Mouse (Mus musculus) midbrain, embryonic 16.5 days (tissue): ENCODE results near the gene Znrf4. TPM values are rescaled to one million over a fixed set of nuclear protein-coding genes. Genes with fewer than 3 reads are reported as not detected.

Source experiments
- ATAC-seq: fragments of 200-750 bp; cut with Nextera tagmentation; 2 replicates; pipeline ENCODE4 v1.8.0; 2017; ENCODE audit warnings: moderate TSS enrichment
- H3K27ac ChIP-seq: fragments of 300-500 bp; sonication (generic); 2 replicates; pipeline ENCODE4 v1.5.1; 2014; ENCODE audit warnings: mild to moderate bottlenecking, low read length, mixed read lengths
- H3K27me3 ChIP-seq: fragments of 300-500 bp; sonication (generic); 2 replicates; pipeline ENCODE4 v1.6.1; 2014; ENCODE audit warnings: low read depth, low read length, mixed read lengths; ENCODE audit not compliant: control insufficient read depth, insufficient read depth
- H3K36me3 ChIP-seq: fragments of 300-500 bp; sonication (generic); 2 replicates; pipeline ENCODE4 v1.6.1; 2014; ENCODE audit warnings: mild to moderate bottlenecking, low read length, moderate library complexity, mixed read lengths; ENCODE audit not compliant: control insufficient read depth, insufficient read depth
- H3K4me1 ChIP-seq: fragments of 300-500 bp; sonication (generic); 2 replicates; pipeline ENCODE4 v1.6.1; 2014; ENCODE audit warnings: mild to moderate bottlenecking, low read length, mixed read lengths; ENCODE audit not compliant: control insufficient read depth, insufficient read depth
- H3K4me2 ChIP-seq: fragments of 300-500 bp; sonication (generic); 2 replicates; pipeline ENCODE4 v1.6.1; 2014; ENCODE audit warnings: mild to moderate bottlenecking, low read length, mixed read lengths
- H3K4me3 ChIP-seq: fragments of 300-500 bp; sonication (generic); 2 replicates; pipeline ENCODE4 v1.5.1; 2014; ENCODE audit warnings: low read depth, mild to moderate bottlenecking, low read length, moderate library complexity, mixed read lengths
- H3K9ac ChIP-seq: fragments of 300-500 bp; sonication (generic); 2 replicates; pipeline ENCODE4 v1.6.1; 2014; ENCODE audit warnings: low read depth, low read length, mixed read lengths
- H3K9me3 ChIP-seq: fragments of 300-500 bp; sonication (generic); replicated peaks from 2 replicates; pipeline ENCODE4 v1.6.1; 2014; ENCODE audit warnings: mild to moderate bottlenecking, low read length, mixed read lengths; ENCODE audit not compliant: control insufficient read depth, poor library complexity, severe bottlenecking
- WGBS: fragments of 180-500 bp; shearing (Covaris S2); extraction: QIAGEN DNeasy Blood & Tissue Kit; methylation state at CpG from one replicate; pipeline ENCODE4 v1.1.7; 2014; 5-methylcytosine and 5-hydroxymethylcytosine counted together
- polyA plus RNA-seq: library from polyadenylated mRNA; unstranded; fragments of >200 nt; fragmentation: Nextera tagmentation; extraction: Ambion mirVana; gene quantifications from 2 replicates; pipeline ENCODE4 v1.2.1, GENCODE M21; 2015

Gene Znrf4
- polyA plus RNA-seq, 1 experiment from 2014 or later, result not detected

DNA sequence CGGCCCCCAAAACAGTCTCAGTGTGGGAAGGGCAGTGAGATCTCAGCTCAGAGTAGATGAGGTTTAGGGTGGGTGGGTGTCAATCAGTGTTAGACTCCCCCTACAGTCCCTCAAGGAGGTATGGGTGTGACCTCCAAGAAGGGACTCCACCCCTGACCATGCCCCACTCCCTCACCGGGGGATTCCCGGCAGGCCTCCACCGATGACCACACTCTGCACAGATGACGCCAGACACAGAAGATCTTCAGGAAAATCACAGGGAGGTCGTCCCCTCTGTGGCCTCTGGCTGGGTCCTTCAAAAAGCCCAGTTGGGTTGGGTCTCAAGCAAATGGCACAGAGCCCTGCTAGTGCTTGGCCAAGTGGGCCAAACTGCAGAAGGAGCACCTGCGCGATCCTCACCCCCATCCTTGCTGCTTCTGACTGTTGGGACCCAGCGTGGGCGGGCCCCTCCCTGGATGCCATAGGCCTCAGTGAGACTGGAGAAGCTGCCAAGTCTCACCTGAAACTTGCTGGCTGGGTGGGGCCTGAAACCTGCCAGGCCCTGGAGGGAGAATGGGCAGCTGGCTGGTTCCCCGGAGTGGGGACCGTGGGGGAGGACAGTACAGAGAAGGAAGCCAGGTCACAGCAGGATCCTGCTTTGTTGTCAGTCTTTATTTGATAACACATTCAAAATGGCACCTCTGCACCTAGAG is 38.7 kb upstream of the Znrf4 start:
- no peak for ATAC-seq
- Histone ChIP-seq H3K4me1 (peaks cover 26% of the 10 kb centered on the region), H3K4me3 (no peak overlapping the region), H3K27ac (peak overlapping the region; percentile 89), H3K36me3 (no peaks in the 10 kb centered on the region), H3K27me3 (no peaks in the 10 kb centered on the region), H3K4me2 (no peak overlapping the region), H3K9me3 (no peaks in the 10 kb centered on the region), H3K9ac (no peak overlapping the region; the same call in 1 of the 2 replicates)
- 84% methylated on average over 12 of the region's 12 CpGs for WGBS

DNA sequence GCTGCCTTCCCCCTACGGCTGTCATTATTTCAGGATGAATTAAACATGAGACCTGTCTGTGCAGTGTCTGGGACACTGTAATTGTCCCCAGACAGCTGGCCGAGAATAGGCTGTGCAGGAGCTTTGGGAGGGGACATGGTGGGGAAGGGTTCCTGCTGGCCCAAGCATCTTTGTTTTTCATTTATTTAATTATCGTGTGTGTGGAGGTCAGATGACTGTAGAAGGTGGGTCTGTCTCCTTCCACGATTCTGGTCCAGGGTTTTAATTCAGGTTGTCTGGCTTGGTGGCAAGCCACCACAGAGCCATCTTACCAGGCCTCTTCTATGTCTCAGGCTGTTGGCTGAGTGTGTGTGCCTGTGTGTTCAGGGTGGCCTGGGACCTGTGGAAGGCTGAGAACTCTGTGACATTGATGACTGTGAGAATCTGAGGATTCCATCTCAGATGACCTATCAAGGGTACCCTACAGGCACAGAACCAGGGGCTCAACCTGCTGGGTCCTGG is 36.4 kb upstream of the Znrf4 start:
- Histone ChIP-seq H3K4me2 (no peak overlapping the region), H3K27ac (no peak overlapping the region), H3K4me3 (no peak overlapping the region), H3K4me1 (peaks cover 26% of the 10 kb centered on the region), H3K9ac (no peak overlapping the region), H3K27me3 (no peaks in the 10 kb centered on the region), H3K9me3 (no peaks in the 10 kb centered on the region), H3K36me3 (no peaks in the 10 kb centered on the region)
- ATAC-seq, result no peak
- WGBS, result 15% methylated on average over 4 of the region's 4 CpGs

DNA sequence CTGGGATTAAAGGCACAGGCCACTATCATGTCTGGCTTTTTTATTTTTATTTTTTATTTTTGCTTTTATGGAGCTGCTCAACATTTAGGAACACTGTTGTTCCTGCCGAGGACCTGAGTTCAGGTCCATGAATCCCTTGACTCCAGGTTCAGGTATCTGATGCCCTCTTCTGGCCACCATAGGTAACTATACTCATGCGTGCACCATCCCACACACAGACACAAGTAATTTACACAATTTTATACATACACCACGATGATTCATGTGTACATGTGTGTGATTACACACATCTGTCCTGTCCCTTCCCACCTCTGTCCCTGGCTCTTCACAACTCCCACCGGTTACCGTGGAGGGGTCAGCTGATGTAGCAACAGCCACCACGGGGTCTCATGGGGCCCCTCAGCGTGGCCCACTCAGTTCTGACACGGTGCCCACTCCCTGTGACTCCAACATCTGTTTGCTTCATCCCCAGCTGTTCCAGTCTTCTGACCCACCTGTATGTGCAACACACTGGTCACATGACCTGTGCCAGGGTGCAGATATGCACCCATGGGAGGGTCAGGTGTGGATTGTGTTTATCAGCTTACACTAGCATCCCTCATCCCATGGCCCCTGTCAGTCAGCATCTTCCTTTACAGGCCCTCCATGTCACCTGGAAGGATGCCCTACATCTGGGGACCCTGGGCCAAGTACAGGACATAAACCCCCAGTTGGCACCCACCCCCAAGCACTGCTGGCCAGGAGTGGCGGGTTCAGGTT is 35.8 kb upstream of the Znrf4 start:
- no peak overlapping the region for H3K9ac ChIP-seq
- ATAC-seq, result no peak
- peaks cover 26% of the 10 kb centered on the region for H3K4me1 ChIP-seq
- no peaks in the 10 kb centered on the region for H3K36me3 ChIP-seq
- H3K4me3 ChIP-seq, result no peak overlapping the region
- H3K27ac ChIP-seq, result 0 out of 2 replicates have a peak overlapping the region, but pooled peaks have one; percentile 19
- H3K9me3 ChIP-seq, result no peaks in the 10 kb centered on the region
- no peak overlapping the region for H3K4me2 ChIP-seq
- WGBS, result 64% methylated on average over 9 of the region's 9 CpGs
- H3K27me3 ChIP-seq, result no peaks in the 10 kb centered on the region

DNA sequence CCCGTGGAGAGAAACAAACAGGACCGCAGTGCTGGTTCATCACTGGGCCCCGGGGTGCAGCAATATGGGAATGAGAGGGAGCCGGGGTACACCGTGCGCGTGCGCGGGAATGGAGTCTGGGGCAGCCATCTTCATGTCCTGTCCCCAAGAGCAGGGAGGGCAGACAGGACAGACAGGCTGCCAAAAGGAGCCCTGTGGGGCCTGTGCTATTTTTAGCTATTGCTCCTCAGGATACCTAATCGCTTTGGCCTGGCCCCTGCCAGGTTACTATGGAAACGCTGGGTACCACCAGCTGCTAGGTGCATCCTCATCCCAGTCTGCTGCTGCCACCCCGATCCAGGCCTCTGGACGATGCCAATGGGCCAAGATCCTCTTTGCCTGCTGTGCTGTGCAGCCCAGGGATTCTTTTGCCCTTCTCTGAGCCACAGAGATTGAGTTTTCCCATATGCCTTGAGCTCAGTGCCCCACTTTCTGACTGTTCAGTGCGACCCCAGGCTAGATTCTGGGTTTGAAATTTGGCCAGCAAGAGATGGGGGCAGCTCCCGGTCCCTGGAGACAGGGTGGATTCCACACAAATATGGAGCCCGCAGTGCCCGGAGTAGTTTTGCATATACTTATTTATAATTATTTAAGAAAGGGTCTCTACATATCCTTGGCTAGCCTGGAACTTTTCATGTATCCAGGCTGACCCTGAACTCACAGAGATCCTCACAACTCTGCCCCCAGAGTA is 35.0 kb upstream of the Znrf4 start:
- peaks cover 22% of the 10 kb centered on the region for H3K4me1 ChIP-seq
- peak overlapping the region; percentile 67 for H3K27ac ChIP-seq
- WGBS, result 44% methylated on average over 17 of the region's 17 CpGs
- no peaks in the 10 kb centered on the region for H3K9me3 ChIP-seq
- peak; percentile 18; the same call in 1 of the 2 replicates for ATAC-seq
- no peaks in the 10 kb centered on the region for H3K27me3 ChIP-seq
- no peak overlapping the region for H3K4me3 ChIP-seq
- H3K9ac ChIP-seq, result 0 out of 2 replicates have a peak overlapping the region, but pooled peaks have one; percentile 1
- no peaks in the 10 kb centered on the region for H3K36me3 ChIP-seq
- H3K4me2 ChIP-seq, result no peak overlapping the region

DNA sequence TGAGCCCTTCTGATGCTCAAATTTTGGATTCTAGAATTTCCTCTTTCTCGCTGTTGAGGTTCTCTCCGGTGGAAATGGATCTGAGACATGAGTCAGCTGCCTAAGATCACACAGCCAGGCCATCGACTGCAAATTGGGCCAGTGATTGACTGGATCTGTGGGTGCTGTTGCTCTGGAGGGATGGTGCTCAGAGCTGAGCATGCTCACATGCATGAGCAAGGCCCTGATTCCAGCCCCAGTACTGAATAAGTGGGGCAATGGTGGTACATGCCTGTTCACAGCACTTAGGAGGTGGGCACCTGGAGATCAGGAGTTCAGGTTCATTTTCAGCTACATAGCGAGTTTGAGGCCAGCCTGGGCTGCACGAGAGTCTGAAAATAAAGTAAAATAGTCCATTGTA is 34.3 kb upstream of the Znrf4 start:
- no peaks in the 10 kb centered on the region for H3K9me3 ChIP-seq
- H3K4me3 ChIP-seq, result no peak overlapping the region
- ATAC-seq, result no peak
- no peak overlapping the region for H3K4me2 ChIP-seq
- no peaks in the 10 kb centered on the region for H3K36me3 ChIP-seq
- peaks cover 15% of the 10 kb centered on the region for H3K4me1 ChIP-seq
- H3K27me3 ChIP-seq, result no peaks in the 10 kb centered on the region
- H3K9ac ChIP-seq, result no peak overlapping the region
- H3K27ac ChIP-seq, result peak overlapping the region; percentile 67
- 81% methylated on average over 5 of the region's 5 CpGs for WGBS

DNA sequence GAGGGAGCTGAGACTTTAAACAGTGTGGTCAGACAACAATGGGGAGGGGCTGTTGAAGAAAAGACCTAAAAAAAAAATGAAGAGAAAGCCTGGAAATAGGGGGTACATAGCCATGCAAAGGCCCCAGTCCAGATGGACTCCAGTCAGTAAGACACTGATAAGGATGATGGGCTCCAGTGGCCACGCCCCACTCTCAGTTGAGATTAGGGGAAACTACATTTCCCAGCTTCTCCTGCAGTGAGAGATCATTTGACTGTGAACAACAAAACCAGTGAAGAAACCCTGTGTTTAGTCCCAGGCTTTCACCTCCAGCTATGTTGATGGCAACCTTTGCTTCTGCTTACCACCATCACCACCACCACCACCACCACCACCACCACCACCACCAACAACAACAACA is 33.7 kb upstream of the Znrf4 start:
- peaks cover 9% of the 10 kb centered on the region for H3K4me1 ChIP-seq
- H3K27ac ChIP-seq, result no peak overlapping the region
- 77% methylated on average over 1 of the region's 1 CpGs for WGBS
- H3K4me2 ChIP-seq, result no peak overlapping the region
- no peak overlapping the region for H3K4me3 ChIP-seq
- H3K9ac ChIP-seq, result no peak overlapping the region
- no peaks in the 10 kb centered on the region for H3K27me3 ChIP-seq
- no peaks in the 10 kb centered on the region for H3K36me3 ChIP-seq
- H3K9me3 ChIP-seq, result no peaks in the 10 kb centered on the region
- ATAC-seq, result no peak

DNA sequence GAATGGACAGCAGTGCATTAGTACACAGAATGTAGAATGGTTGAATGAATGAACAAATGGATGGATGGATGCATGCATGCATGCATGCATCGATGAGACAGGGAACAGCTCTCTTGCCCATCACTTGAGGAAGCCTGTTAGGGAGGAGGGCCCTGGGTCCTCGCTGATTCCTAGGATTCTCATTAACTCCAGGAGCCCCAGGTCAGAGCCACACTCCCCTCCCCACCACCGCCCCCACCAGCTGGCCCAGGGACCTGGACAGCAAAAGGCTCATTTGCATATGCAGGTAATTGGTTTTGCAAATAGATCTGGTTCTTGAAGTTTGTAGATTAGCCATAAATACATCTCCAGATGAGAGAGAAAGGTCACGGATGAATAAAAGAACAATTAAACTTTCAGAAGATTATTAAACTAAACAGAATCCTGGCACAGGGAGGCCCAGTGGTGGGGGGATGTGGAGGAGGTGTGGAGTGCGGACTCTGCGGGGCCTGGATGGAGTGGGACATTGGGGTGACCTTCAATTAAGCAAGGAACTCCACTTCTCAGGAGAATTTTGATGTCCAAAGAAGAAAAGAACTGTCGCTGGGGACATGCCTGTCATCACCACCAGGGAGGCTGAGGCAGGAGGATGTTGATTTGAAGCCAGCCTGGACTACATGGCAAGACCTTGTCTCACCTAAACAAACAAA is 32.6 kb upstream of the Znrf4 start:
- ATAC-seq, result no peak
- no peak overlapping the region for H3K4me3 ChIP-seq
- no peak overlapping the region for H3K9ac ChIP-seq
- no peak overlapping the region for H3K4me2 ChIP-seq
- no peak overlapping the region for H3K27ac ChIP-seq
- 70% methylated on average over 7 of the region's 7 CpGs for WGBS
- no peaks in the 10 kb centered on the region for H3K9me3 ChIP-seq
- H3K36me3 ChIP-seq, result no peaks in the 10 kb centered on the region
- no peaks in the 10 kb centered on the region for H3K27me3 ChIP-seq
- peaks cover 7% of the 10 kb centered on the region for H3K4me1 ChIP-seq

DNA sequence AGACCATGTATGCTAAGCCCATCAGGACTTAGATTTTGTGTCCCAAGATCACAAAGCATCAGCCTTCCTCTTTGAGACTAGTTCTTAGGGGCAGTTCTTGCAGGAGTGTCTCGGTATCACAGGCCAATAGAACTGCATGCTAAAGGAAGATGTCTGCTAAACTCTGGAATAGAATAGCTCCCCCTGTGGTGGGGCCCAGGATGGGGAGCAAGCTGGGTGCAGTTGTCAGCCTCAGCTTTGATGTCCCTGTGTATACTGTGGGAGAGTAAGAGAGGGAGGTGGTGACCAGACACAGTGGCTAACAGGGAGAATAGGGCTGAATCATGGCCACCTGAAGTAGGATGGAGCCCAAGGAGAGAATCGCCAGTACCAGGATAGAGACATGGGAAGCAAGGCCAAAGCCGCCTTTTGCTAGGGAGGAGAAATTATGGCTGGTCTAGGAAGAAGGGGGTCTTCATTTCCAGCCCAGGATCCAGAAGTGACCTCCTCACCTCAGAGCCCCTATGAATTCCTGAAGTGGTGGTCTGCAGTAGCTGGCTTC is 31.5 kb upstream of the Znrf4 start:
- 87% methylated on average over 3 of the region's 3 CpGs for WGBS
- no peak for ATAC-seq
- no peak overlapping the region for H3K4me2 ChIP-seq
- no peak overlapping the region for H3K27ac ChIP-seq
- H3K4me3 ChIP-seq, result no peak overlapping the region
- no peaks in the 10 kb centered on the region for H3K9me3 ChIP-seq
- H3K36me3 ChIP-seq, result no peaks in the 10 kb centered on the region
- H3K27me3 ChIP-seq, result no peaks in the 10 kb centered on the region
- H3K4me1 ChIP-seq, result peaks cover 7% of the 10 kb centered on the region
- H3K9ac ChIP-seq, result no peak overlapping the region
